Mouse (Mus musculus) fat pad, adult 2 months (tissue): ENCODE data around the gene Hacd4.
"Not testable (repeated sequence)": the region's sequence is repeated elsewhere in the genome, so short reads cannot be mapped to it uniquely, and the experiment has no call there.

Experiments used
- DNase-seq: peaks from one replicate; pipeline ENCODE4 v3.0.0-alpha.2; 2011; ENCODE audit warnings: low read depth, low spot score; ENCODE audit errors: extremely low read depth

The Hacd4 gene

GRCm38 (mm10) chr4:88436593-88437165 lies 2.0 kb downstream of the Hacd4 start:
- DNase-seq, result no peak

GRCm38 (mm10) chr4:88432412-88433024 lies 6.2 kb downstream of the Hacd4 start:
- DNase-seq, result no peak

- no peak for DNase-seq
These were observed 11.0 kb downstream of the Hacd4 start for GRCm38 (mm10) chr4:88427630-88428239.

- DNase-seq, result no peak
These were observed 14.2 kb downstream of the Hacd4 start for GRCm38 (mm10) chr4:88424563-88424962.

- DNase-seq, result no peak
These were observed 19.4 kb downstream of the Hacd4 start for GRCm38 (mm10) chr4:88419378-88419777.

GRCm38 (mm10) chr4:88415017-88415416 lies 23.7 kb downstream of the Hacd4 start:
- no peak for DNase-seq

GRCm38 (mm10) chr4:88412331-88412730 lies 26.4 kb downstream of the Hacd4 start:
- DNase-seq, result no peak

- DNase-seq, result no peak
These were observed 29.4 kb downstream of the Hacd4 start for GRCm38 (mm10) chr4:88409279-88409678.

GRCm38 (mm10) chr4:88406887-88407696 lies 31.6 kb downstream of the Hacd4 start:
- peak; percentile 13 for DNase-seq

GRCm38 (mm10) chr4:88402884-88403283 lies 35.8 kb downstream of the Hacd4 start:
- no peak for DNase-seq

- no peak for DNase-seq
These were observed 37.8 kb downstream of the Hacd4 start for GRCm38 (mm10) chr4:88400992-88401313.

GRCm38 (mm10) chr4:88400302-88400991 lies 38.3 kb downstream of the Hacd4 start:
- DNase-seq, result no peak

GRCm38 (mm10) chr4:88396995-88397521 lies 41.7 kb downstream of the Hacd4 start:
- DNase-seq, result no peak

GRCm38 (mm10) chr4:88395717-88396116 lies 43.0 kb downstream of the Hacd4 start:
- no peak for DNase-seq

- not testable (repeated sequence) for DNase-seq
These were observed 48.1 kb downstream of the Hacd4 start for GRCm38 (mm10) chr4:88390596-88390995.

- no peak for DNase-seq
These were observed 48.7 kb downstream of the Hacd4 start for GRCm38 (mm10) chr4:88390036-88390435.

GRCm38 (mm10) chr4:88372293-88373224 lies 66.2 kb downstream of the Hacd4 start:
- DNase-seq, result no peak

- DNase-seq, result no peak
These were observed 67.9 kb downstream of the Hacd4 start for GRCm38 (mm10) chr4:88370819-88371218.

GRCm38 (mm10) chr4:88369951-88370350 lies 68.8 kb downstream of the Hacd4 start:
- no peak for DNase-seq

GRCm38 (mm10) chr4:88357431-88357830 lies 81.3 kb downstream of the Hacd4 start:
- no peak for DNase-seq
